Mouse (Mus musculus) MN1 (cell line): Measurements from ENCODE around the gene Mef2d.
A peak's percentile ranks its signal among the peaks of the same experiment; 100 is the strongest.

Source experiments
- DNase-seq: peaks from one replicate; pipeline ENCODE4 v3.0.0-alpha.2; 2016; ENCODE audit warnings: low spot score

Gene Mef2d

DNA sequence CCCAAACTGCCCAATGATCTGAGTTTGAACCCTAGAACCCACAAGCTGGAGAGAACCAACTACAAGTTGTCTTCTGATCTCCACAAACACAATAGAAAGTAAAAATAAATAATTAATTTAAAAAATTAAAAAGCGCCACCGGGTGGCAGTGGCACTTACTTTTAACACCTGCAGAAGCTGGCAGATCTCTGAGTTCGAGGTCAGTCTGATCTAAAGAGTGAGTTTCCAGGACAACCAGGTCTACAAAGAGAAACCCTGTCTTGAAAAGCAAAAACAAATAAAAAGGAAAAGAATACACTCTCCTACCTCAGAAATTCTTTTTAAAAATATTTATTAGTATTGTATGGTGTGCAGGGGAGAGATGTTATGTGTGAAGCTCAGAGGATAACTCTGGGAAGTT is 4.4 kb upstream of the Mef2d start:
- DNase-seq, result peak; percentile 53

DNA sequence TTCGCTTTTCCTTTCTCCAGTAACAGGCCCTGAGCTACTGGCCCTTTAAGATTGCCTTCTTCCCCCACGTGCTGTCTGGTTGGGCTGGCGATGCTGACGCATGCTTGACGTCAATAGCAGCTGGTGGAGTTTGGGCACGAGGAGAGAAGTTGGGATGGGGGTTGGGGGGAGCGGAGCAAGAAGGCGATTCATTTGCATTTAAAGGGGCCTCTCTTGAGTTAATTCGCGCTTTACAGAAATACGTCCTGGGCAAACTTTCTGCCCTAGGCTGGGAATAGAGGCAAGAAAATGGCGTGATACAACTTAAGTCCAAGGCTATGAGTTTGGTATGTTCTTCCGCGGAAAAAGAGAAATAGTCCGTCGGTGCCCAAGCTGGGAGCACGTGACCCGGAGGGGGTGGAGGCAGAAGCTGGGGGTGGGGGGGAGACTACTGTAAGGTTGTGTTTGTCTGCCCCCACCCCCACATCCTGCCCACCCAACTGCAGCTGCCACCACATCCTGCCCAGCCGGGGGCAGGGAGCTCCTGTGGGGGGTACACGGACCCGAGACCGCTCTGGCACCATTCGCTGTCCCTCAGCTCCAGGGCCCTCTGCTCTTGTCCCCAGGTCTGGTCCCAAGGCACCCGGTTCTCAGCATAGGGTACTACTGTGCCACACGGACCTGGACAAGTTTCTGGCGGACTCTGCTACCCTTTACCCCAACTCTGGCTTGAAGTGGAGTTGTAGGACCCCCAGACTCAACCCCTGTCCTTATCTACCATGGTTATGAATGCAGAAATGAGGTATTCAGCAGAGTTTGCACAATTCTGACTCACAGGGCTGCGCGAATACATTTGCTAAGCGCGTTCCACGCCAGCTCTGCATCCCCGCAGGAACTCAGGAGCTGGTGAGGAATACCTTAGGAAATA is 3.6 kb upstream of the Mef2d start:
- DNase-seq, result peak; percentile 94

- no peak for DNase-seq
Measured at GRCm38 (mm10) chr3:88139243-88140177, 2.7 kb upstream of the Mef2d start.

GRCm38 (mm10) chr3:88140178-88140902 is 1.8 kb upstream of the Mef2d start:
- no peak for DNase-seq

DNA sequence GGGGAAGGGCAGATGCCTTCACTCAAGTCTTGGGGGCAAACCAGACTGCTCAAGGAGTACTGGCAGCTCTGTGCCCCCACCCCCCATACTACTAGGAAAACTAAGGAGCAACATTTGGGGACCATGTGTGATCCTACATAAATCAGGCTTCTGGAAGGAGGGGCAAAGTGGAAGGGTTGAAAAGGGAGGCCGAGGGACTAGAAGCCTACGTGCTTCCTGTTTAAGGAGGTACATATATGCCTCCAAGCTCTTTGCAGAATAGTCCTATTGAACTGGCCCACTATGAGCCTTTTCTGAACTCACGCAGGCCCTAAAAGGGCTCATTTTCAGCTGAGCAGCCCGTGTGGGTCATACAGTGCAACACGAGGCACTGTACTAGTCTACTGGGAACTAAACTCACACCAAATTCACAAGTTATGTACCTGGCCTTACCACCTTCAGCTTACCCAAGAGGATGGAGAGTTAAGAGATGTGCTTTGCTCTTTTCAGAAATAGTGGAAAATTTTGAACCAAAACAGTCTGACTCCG is 1.2 kb upstream of the Mef2d start:
- no peak for DNase-seq

- no peak for DNase-seq
Measured at GRCm38 (mm10) chr3:88141439-88141786, 759 bp upstream of the Mef2d start.

DNA sequence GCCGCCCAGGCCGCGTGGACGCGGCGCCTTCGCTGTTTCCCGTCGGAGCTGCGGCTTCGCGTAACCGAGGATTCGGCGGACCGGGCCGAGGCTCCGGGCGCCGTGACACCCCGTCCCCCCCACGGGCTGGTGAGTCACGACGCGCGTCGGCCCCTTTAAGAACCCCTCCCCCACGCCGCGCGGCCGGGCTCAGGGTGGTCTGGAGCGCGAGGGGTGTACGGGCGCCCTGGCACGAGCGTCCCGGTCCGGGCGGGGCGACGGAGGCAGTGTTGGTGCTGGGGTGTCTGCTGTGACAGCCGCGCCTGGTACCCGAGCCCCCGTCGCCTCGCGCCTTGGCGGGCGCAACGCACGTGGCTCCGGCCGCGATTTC is 359 bp downstream of the Mef2d start:
- no peak for DNase-seq

DNA sequence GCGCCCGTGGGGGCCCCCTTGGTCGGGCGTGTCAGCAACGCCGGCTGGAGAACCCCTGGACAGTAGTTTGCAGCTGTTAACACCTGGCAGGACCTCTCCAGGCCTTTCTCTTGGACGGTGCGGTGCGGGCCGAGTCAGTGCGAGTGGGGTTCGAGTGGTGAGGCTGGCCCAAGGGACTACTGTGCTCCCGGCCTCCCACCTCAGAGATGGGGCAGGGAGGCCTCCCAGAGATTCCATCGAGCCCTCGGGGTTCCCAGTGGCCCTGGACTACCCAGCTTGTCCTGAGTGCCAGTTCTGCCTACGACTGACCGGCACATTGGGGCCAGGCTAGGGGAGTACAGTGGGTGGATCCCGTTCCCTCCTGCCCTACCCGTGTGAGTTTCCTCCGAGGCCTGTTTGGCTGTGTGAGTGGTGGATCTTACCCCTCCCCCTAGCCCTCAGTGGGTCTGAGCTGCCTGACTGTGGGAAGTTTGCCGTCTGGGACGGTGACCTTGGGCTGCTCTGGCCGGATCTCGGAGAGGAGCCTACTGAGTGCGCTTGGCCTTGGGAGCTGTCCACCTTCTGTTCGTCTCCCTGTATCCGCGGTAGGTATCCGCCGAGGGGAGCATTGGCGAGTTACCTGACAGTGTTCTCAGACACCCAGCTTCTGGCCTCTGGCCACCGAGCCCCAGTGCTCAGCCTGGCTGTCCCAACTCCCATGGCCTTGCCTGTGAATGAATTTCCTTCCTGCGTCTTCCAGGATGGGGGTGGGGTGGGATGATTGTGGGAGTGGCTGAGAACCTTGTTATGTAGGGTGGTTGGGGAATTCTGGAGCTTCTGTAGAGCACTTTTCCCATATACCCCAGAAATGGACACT is 972 bp downstream of the Mef2d start:
- DNase-seq, result peak; percentile 57

DNA sequence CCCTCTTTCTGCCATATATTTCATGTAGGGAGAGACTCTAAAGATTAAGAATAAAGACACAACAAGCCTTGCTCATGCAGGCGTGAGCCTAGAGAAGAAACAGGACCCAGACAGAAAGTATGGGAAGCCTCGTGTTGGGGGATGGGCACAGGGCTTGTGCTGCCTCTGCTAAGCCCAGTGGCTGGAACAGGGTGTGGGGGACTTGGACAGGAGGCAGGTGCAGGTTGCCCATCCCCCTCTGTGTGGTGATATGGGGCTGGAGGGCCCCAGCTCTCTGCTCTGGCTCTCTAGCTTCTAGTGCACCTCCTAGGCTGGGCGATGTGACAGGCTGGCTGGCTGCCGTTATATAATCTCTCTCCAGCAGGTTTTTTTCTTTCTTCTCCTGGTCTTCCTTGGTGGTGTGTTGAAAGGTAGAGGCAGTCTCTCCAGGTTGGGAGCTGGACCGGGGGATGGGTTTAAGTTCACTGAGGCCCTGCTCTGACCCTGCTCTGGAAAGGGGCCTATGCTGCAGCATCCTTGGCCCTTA is 1.9 kb downstream of the Mef2d start:
- DNase-seq, result peak; percentile 29

DNA sequence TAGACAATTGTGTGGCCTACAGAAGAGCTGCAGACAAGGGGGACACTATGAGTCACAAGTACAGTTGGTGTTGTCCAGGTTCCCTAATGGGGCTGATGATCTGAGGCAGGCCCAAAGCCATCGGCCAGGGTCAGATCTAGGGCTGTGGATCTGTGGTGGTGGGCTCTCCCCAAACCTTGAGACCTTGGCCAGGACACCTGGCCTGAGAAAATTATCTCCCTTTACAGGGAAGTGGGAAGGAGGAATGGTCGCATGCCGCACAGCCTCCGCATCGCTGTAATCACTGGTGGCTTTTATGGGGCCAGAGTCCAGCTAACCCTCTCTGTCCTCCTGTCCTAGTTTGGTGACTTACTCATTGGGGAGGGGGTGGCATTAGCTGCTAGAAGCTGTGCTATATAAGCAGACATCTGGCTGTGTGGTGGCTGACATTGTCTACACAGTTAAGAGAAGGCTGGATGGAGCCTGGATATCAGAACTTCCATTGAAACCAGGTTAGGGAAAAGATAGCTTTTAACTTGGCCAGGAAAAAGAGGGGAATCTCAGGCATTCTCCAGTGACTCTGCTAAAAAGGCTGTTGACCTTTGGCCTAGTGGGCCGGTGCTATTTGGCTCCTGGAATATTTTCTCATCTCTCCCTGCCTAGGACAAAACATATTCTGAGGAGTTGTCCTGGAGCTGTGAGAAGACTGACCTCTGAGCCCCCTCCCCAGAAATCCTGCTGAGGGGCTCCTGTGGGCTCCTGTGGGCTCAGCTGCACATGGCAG is 2.7 kb downstream of the Mef2d start:
- no peak for DNase-seq

- DNase-seq, result peak; percentile 36
Measured at GRCm38 (mm10) chr3:88145411-88145782, 3.2 kb downstream of the Mef2d start.

GRCm38 (mm10) chr3:88145952-88146351 is 3.8 kb downstream of the Mef2d start:
- DNase-seq, result no peak

DNA sequence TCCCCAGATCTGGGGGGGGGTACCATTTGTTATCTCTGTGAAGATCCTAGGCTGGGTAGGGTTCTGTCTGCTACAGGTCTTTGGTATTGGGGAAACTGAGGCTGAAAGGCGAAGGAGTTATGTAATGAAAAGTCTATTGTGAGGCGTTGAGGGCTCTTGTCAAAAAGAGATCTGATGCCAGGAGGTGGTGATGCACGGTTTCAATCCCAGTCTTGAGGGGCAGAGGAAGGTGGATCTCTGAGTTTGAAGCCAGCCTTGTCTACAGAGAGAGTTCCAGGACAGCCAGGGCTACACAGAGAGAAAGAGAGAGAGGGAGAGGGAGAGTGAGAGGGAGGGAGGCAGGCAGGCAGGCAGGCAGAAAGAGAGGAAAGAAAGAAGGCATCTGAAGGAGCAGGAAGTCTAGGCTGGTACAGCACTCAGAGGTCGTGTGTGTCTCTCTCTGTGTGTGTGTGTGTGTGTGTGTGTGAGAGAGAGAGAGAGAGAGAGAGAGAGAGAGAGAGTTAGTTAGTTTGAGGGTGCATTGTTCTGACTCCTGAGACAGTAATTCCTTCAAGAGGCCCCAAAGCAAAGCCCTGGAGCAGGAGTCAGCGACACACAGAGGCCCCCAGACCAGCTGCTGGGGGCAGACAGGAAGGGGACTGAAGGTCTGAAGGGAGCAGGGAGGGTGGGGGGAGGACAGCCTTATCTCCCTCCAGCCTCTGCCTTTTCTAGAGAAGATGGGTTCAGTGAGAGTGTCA is 4.4 kb downstream of the Mef2d start:
- no peak for DNase-seq

GRCm38 (mm10) chr3:88147444-88147843 is 5.3 kb downstream of the Mef2d start:
- DNase-seq, result no peak

DNA sequence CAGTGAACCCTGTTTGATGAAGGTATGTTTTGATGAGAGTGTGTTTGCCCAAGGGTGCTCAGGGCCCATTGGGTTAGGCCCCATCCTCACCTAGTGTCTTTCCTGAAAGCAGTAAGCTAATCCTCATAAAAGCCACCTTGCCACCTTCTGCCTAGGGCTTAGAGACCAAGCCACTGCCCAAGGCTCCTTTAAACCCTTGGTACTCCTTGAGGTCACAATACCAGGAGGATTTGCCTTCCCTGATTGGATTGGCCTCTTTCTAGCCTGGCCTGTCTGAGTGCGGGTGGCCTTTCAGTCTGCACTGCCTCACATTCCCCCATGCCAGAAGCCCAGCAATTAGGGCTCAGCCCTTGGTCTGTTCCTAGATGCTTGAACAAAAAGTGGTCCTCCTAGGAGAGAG is 5.7 kb downstream of the Mef2d start:
- no peak for DNase-seq

- DNase-seq, result no peak
Measured at GRCm38 (mm10) chr3:88148354-88148753, 6.2 kb downstream of the Mef2d start.

- no peak for DNase-seq
Measured at GRCm38 (mm10) chr3:88148776-88149509, 6.8 kb downstream of the Mef2d start.

DNA sequence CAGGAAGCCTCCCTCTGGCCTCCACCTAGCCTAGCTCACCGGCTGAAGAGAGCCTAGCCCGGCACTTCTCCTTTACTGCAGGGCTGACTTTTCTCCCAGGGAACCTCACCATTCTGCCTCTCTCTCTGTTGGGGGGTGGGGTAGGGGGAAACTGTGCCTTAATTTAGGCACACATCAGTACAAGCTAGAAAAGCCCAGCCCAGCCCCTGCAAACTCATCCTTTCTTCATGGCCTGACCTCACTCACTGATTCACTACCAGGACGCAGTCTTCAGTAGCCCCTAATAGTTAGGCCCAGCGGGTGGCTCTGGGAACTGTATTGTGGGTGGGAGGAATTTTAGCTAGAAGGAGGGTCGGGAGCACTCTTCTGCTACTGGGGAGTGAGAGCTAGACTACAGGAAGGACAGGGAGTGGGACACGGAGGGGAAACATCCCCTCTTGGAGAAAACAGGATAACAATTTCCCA is 7.4 kb downstream of the Mef2d start:
- no peak for DNase-seq
